Comparison of ENCODE assay signal across 13 mouse cellular contexts in genomic region chr4:142496605-142497004, GRCm38 (mm10).
"Had no signal": no experiment of that assay in that cellular context is flagged by ENCODE, and none has a peak within 500 bp of the region (broad histone marks: within the 10 kb centered on the region; RNA-seq: fewer than 3 reads in every experiment).

No protein-coding gene starts in this region.

- H3K4me1 ChIP-seq: midbrain, embryonic 15.5 days had no signal

- ATAC-seq: midbrain, embryonic 15.5 days had no signal

- DNase-seq: kidney, adult 8-10 months; left cerebral cortex, postnatal 4 days; lung, adult 18-20 months; lung, postnatal 36 days; retina, postnatal 1 day; right cerebral cortex, postnatal 4 days; spleen, adult 18-20 months; thymus, adult 2 months; thymus, postnatal 25 days had no signal

- H3K27me3 ChIP-seq: midbrain, embryonic 15.5 days had no signal

- H3K4me3 ChIP-seq: limb, embryonic 13.5 days; midbrain, embryonic 10.5 days; midbrain, embryonic 15.5 days had no signal

- H3K4me2 ChIP-seq: limb, embryonic 13.5 days; midbrain, embryonic 15.5 days had no signal

- H3K27ac ChIP-seq: limb, embryonic 13.5 days; liver, embryonic 14.5 days; midbrain, embryonic 10.5 days; midbrain, embryonic 15.5 days had no signal

- H3K9me3 ChIP-seq: limb, embryonic 13.5 days; midbrain, embryonic 10.5 days; midbrain, embryonic 15.5 days had no signal

- H3K9ac ChIP-seq: limb, embryonic 13.5 days; liver, embryonic 14.5 days; midbrain, embryonic 15.5 days had no signal

- H3K36me3 ChIP-seq: limb, embryonic 13.5 days; midbrain, embryonic 10.5 days; midbrain, embryonic 15.5 days had no signal
